Mouse (Mus musculus) heart, adult 2 months (tissue): ENCODE measurements around the gene Kazn.

Source experiments
- CTCF ChIP-seq: fragments of 200-600 bp; IDR thresholded peaks from 2 replicates; pipeline ENCODE4 v1.8.1; 2022; ENCODE audit warnings: antibody characterized with exemption, mild to moderate bottlenecking, moderate library complexity
- EP300 ChIP-seq: fragments of 200-500 bp; IDR thresholded peaks from 2 replicates; pipeline ENCODE4 v1.6.1; 2011; ENCODE audit warnings: low read depth, low read length, control low read depth; ENCODE audit not compliant: insufficient read depth
- POLR2A ChIP-seq: fragments of 200-500 bp; IDR thresholded peaks from 2 replicates; pipeline ENCODE4 v1.6.1; 2011; ENCODE audit warnings: mild to moderate bottlenecking, low read depth, low read length, control low read depth; ENCODE audit not compliant: insufficient read depth

DNA sequence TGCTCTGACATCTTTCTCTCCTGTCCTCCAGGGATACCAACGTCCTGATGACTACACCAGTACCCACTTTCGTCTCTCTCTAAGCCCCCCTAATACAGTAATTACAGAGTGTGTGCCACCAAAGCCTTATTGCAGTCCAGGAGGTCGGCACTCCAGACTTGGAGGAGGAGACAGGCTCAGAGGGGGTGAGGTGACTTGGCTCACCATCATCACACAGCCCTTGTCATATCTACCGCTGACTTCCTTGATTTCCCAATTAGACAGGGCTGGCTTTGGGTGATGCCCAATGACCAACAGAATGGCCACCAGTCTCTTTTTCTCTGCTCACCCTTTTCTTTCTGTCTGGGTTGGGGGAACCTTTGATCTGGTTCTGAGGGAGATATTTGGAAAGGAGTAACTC is 156.5 kb downstream of the Kazn start:
- TF ChIP-seq CTCF, result no peak
- no peak for TF ChIP-seq POLR2A
- no peak for TF ChIP-seq EP300
